Mouse (Mus musculus): ENCODE data around the gene Etnk2. TPM values are rescaled to one million over a fixed set of nuclear protein-coding genes. Genes with fewer than 3 reads are reported as not detected.

Gene Etnk2
- polyA plus RNA-seq, 1 experiment from 2014 or later, result 3.0 TPM

DNA sequence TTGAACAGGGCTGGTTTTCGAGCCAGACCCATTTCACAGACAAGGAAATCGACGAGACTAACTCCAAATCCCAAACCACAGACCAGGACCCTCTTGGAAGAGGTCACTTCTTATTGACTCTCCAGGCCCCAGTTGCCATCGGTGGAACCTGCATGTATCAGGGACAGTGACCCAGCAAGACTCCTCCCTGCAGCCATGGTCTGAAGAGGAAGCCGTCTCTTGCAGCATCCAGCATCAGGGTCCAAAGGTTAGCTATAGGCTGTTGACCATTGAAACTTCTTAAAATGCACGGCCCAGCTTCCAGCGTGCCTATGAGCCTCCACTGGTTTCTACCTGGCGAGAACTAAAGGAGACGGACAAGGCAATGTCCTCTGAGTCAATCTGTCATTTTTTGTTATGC is 46.4 kb downstream of the Etnk2 start:
- Histone ChIP-seq H3K4me2 (replicated peaks) (no peak overlapping the region), H3K9me3 (no peaks in the 10 kb centered on the region), H3K27me3 (no peaks in the 10 kb centered on the region), H3K27ac (no peak overlapping the region), H3K4me3 (no peak overlapping the region), H3K36me3 (no peaks in the 10 kb centered on the region), H3K4me1 (peaks cover 16% of the 10 kb centered on the region), H3K9ac (no peak overlapping the region)
- ATAC-seq (ENCODE audit: insufficient number of reproducible peaks, insufficient read depth, low FRiP score, low TSS enrichment), result no peak
- 53% methylated on average over 9 of the region's 9 CpGs for WGBS

DNA sequence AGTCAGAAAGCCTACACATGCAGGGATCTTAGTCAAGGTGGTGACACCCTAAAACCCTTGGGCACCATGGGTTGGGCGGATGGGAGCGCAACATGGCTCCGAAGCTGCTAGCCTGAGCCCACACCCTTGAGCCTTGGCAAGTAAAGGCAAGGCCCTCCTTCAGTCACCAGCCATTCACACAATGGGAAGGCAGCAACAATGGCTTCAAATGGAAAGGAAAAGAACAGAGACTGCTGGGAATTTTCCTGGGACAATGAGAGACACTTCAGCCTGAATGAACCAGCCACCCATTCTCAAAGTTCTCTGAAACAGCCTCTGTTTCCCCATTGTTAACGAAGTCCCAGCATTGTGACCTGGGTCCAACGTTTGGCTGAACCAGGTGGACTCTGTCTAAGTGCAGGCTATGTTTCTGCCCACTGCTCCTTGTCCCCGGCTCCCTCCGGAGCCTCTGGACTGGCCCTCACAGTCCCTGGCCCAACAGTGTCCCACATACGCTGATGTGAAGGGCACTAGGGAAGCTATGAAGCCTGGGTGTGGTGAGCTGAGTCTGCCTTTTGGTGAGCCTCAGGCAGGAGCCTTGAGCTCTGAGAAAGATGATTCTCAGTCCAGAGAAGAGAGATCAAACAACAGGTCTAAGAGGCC is 48.3 kb downstream of the Etnk2 start:
- Histone ChIP-seq H3K4me1 (peaks cover 19% of the 10 kb centered on the region), H3K27ac (no peak overlapping the region), H3K36me3 (no peaks in the 10 kb centered on the region), H3K4me3 (no peak overlapping the region), H3K4me2 (replicated peaks) (no peak overlapping the region), H3K27me3 (no peaks in the 10 kb centered on the region), H3K9ac (no peak overlapping the region), H3K9me3 (no peaks in the 10 kb centered on the region)
- ATAC-seq (ENCODE audit: insufficient number of reproducible peaks, insufficient read depth, low FRiP score, low TSS enrichment), result no peak
- 83% methylated on average over 8 of the region's 8 CpGs for WGBS

DNA sequence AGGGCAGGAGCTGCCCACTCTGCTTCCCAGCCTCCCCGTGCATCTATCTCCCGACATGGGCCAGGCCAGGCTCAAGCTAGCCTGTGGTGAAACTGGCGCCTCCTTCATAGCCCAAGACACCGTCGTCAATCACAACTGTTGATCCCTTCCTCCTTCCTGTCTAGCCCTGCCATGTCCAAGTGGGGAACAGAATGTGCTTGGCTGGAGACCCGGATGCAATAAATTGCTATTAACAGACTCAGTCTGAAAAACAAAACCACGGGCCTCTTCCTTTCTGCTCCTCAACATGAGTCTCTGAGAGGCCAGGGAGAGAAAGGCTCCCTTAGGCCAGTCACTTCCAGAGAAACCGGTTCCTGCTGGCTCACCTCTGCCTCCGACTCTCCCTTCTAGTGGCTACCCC is 49.6 kb downstream of the Etnk2 start:
- Histone ChIP-seq H3K4me3 (no peak overlapping the region), H3K4me1 (peaks cover 25% of the 10 kb centered on the region), H3K9ac (no peak overlapping the region), H3K9me3 (no peaks in the 10 kb centered on the region), H3K36me3 (no peaks in the 10 kb centered on the region), H3K27ac (no peak overlapping the region), H3K4me2 (replicated peaks) (no peak overlapping the region), H3K27me3 (no peaks in the 10 kb centered on the region)
- no peak for ATAC-seq (ENCODE audit: insufficient number of reproducible peaks, insufficient read depth, low FRiP score, low TSS enrichment)
- WGBS, result 79% methylated on average over 9 of the region's 9 CpGs

DNA sequence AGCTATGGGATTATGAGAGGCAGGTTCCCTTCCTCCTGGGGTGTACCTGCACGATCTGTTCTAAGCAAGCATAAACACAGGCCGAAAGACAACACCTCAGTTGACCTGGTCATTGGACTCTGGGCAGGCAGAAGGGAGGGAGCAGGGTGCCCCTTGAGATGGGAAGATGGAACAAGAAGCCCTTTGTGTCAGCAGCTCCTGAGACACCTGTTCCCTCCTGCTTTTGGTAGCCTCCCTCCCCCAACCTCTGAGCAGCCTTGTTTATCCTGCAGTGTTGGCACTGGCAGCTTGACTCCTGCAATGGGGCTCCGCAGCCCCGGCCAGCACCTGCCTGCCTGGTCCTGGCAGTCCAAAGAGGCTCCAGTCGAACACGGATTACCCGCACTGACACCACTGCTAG is 51.7 kb downstream of the Etnk2 start:
- H3K4me3 ChIP-seq, result no peak overlapping the region
- H3K4me2 ChIP-seq (replicated peaks), result no peak overlapping the region
- H3K9ac ChIP-seq, result no peak overlapping the region
- ATAC-seq (ENCODE audit: insufficient number of reproducible peaks, insufficient read depth, low FRiP score, low TSS enrichment), result no peak
- H3K4me1 ChIP-seq, result peaks cover 19% of the 10 kb centered on the region
- no peaks in the 10 kb centered on the region for H3K27me3 ChIP-seq
- no peaks in the 10 kb centered on the region for H3K9me3 ChIP-seq
- H3K36me3 ChIP-seq, result no peaks in the 10 kb centered on the region
- 41% methylated on average over 7 of the region's 7 CpGs for WGBS
- H3K27ac ChIP-seq, result no peak overlapping the region

DNA sequence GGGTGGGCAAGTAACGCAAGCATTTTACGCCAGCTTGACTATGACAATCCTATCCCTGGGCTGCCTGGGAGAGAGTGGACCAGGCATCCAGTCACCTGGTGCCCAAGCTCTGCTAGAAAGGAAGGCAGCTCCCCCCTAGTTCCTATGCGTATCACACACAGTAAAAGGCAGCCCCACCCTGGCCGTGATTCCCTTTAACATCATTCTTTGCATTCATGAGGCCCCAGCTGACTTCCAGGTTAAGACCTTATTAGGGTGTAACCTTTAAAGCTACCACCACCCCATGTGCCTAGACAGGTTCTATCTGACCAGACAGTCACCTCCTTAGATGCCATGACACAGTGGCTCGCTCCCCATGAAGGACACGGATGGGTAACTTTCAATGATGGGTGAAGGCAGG is 52.1 kb downstream of the Etnk2 start:
- no peak overlapping the region for H3K27ac ChIP-seq
- H3K27me3 ChIP-seq, result no peaks in the 10 kb centered on the region
- no peak overlapping the region for H3K4me3 ChIP-seq
- ATAC-seq (ENCODE audit: insufficient number of reproducible peaks, insufficient read depth, low FRiP score, low TSS enrichment), result no peak
- no peak overlapping the region for H3K9ac ChIP-seq
- 66% methylated on average over 6 of the region's 6 CpGs for WGBS
- no peak overlapping the region for H3K4me2 ChIP-seq (replicated peaks)
- no peaks in the 10 kb centered on the region for H3K9me3 ChIP-seq
- H3K4me1 ChIP-seq, result peaks cover 22% of the 10 kb centered on the region
- no peaks in the 10 kb centered on the region for H3K36me3 ChIP-seq

DNA sequence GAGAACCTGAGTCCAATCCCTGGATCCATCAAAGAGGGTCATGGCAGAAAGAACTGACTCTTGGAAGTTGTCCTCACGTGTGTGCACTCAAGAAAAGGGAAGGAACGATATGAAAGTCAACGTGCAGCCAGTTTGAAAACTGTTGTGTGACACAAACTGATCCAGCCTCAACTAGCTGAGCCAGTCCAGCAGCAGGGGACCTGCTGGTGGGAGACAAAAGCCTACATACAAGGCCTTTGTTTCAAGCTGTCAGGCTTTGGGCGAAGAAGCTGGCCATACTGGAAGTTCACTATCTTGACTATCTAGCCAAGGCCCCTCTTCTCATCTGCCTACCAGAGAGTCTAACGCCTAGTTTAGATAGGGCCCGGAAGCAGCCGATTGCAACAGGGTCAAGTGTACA is 53.1 kb downstream of the Etnk2 start:
- Histone ChIP-seq H3K9ac (no peak overlapping the region), H3K27me3 (no peaks in the 10 kb centered on the region), H3K4me3 (no peak overlapping the region), H3K4me2 (replicated peaks) (no peak overlapping the region), H3K9me3 (no peaks in the 10 kb centered on the region), H3K36me3 (no peaks in the 10 kb centered on the region), H3K4me1 (peaks cover 26% of the 10 kb centered on the region), H3K27ac (no peak overlapping the region)
- 94% methylated on average over 7 of the region's 7 CpGs for WGBS
- ATAC-seq (ENCODE audit: insufficient number of reproducible peaks, insufficient read depth, low FRiP score, low TSS enrichment), result no peak

DNA sequence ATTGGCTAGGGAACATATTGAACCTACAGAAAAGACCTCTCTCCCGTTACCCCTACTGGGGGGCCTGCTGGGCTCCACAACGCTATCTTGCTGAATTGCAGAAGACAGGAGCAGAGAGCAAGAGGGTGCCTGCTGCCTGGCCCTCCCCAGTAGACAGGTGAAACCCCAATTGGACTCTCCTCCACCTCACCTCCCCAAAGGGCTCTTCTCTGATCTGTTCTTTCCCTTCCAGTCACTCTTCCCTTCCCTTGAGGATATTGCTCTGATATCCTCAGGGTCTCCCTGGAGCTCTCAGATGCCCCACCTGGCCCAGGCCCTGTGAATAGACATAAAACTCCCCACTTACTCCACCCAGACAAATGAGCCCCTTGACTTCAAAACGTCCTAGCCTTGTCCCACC is 53.7 kb downstream of the Etnk2 start:
- Histone ChIP-seq H3K27me3 (no peaks in the 10 kb centered on the region), H3K4me2 (replicated peaks) (no peak overlapping the region), H3K9ac (no peak overlapping the region), H3K4me1 (peaks cover 28% of the 10 kb centered on the region), H3K36me3 (no peaks in the 10 kb centered on the region), H3K9me3 (no peaks in the 10 kb centered on the region), H3K4me3 (no peak overlapping the region), H3K27ac (no peak overlapping the region)
- no peak for ATAC-seq (ENCODE audit: insufficient number of reproducible peaks, insufficient read depth, low FRiP score, low TSS enrichment)
- WGBS, result 68% methylated on average over 3 of the region's 3 CpGs

DNA sequence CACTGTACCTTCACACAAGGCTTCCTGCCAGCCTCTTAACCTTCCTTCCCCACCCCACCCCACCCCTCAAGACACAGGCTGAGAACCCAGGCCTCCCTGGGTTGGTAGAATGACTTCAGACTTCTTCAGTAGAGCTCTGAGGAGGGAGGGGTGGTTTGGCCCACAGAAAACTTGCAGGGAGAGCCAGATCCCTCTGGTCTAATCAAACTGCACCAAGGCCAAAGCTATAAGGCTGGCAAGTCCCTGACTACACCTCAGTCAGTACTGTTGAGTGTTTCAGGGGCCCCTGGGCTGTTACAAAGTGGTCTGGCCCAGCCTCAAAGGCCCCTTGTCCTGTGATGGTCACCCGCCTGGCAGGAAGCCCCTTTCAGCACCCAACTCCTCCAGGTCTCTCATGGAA is 54.2 kb downstream of the Etnk2 start:
- H3K9ac ChIP-seq, result no peak overlapping the region
- peaks cover 32% of the 10 kb centered on the region for H3K4me1 ChIP-seq
- H3K27ac ChIP-seq, result no peak overlapping the region; the same call in 1 of the 2 replicates
- H3K27me3 ChIP-seq, result no peaks in the 10 kb centered on the region
- WGBS, result 68% methylated on average over 1 of the region's 1 CpGs
- no peak overlapping the region for H3K4me3 ChIP-seq
- no peaks in the 10 kb centered on the region for H3K36me3 ChIP-seq
- no peak for ATAC-seq (ENCODE audit: insufficient number of reproducible peaks, insufficient read depth, low FRiP score, low TSS enrichment)
- peak overlapping the region; percentile 52; the same call in 1 of the 2 replicates for H3K4me2 ChIP-seq (replicated peaks)
- H3K9me3 ChIP-seq, result no peaks in the 10 kb centered on the region

DNA sequence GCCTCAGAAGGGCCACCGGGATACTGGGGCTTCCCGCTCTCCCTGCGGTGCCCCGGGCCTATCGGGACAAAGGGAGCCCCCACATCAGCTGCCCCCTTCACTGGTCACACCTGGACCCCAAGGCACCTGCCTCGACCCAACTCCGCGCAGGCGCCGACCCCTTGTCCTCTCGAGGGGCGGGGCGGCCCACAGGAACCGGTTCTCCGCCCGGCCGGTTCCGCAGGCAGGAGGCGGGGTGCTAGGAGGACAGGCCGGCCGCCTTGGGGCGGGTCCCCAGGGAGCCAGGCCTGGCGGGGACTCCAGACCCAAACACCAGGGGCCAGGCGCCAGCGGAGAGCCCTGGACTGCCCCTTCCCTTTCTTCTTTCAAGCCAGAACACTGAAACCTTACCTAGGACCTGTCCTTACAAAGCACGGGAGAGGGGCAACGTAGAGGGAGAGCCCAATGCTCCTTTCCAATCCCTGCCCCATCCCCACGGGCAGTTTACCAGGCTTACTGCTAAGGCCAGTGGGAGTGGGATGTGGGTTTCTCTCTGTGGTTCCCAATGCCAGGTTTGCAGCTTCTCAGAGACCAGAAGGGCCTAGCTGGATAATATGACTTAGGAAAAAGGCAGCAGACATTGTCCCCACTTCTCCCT is 54.9 kb downstream of the Etnk2 start:
- no peaks in the 10 kb centered on the region for H3K36me3 ChIP-seq
- peak overlapping the region; percentile 36; the same call in 1 of the 2 replicates for H3K9ac ChIP-seq
- peak overlapping the region; percentile 21 for H3K4me3 ChIP-seq
- no peaks in the 10 kb centered on the region for H3K9me3 ChIP-seq
- no peak for ATAC-seq (ENCODE audit: insufficient number of reproducible peaks, insufficient read depth, low FRiP score, low TSS enrichment)
- H3K27ac ChIP-seq, result peak overlapping the region; percentile 19
- peaks cover 34% of the 10 kb centered on the region for H3K4me1 ChIP-seq
- 6% methylated on average over 28 of the region's 28 CpGs for WGBS
- H3K27me3 ChIP-seq, result no peaks in the 10 kb centered on the region; the same call in 1 of the 2 replicates
- peak overlapping the region; percentile 52 for H3K4me2 ChIP-seq (replicated peaks)

DNA sequence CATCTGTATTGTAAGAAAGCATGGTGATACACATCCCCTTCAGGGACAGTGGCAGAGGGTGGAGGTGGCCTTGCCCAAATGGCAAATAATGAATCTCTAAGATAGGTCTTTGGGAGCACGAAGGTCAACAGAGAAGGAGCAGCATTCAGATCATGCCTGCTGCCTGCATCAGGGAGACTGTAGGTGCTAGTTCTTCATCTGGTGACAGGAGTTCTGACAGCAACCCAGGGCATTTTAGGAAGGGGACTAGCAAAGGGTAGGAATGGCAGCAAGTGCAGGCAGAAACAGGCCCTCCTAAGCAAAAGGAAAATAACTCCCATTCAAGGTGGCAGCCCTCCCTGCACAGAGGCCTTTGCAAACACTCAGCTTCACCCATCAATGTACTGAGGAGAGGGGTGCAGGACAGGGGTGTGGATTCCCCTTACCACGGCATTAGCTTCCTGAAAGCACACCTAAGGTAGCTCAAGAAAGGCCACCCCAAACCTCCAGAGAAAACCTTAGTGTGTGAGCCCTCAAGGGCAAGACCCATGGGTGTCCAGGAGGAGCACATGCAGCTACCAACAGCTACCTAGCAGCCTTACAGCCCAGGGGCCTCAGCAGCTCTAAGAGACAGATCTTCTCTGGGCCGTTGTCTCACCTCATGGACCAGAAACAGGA is 55.9 kb downstream of the Etnk2 start:
- no peak for ATAC-seq (ENCODE audit: insufficient number of reproducible peaks, insufficient read depth, low FRiP score, low TSS enrichment)
- H3K27me3 ChIP-seq, result no peaks in the 10 kb centered on the region; the same call in 1 of the 2 replicates
- 83% methylated on average over 3 of the region's 3 CpGs for WGBS
- H3K27ac ChIP-seq, result no peak overlapping the region; the same call in 1 of the 2 replicates
- no peak overlapping the region for H3K9ac ChIP-seq
- no peaks in the 10 kb centered on the region for H3K36me3 ChIP-seq
- peaks cover 34% of the 10 kb centered on the region for H3K4me1 ChIP-seq
- no peak overlapping the region for H3K4me3 ChIP-seq
- H3K9me3 ChIP-seq, result no peaks in the 10 kb centered on the region
- no peak overlapping the region for H3K4me2 ChIP-seq (replicated peaks)

DNA sequence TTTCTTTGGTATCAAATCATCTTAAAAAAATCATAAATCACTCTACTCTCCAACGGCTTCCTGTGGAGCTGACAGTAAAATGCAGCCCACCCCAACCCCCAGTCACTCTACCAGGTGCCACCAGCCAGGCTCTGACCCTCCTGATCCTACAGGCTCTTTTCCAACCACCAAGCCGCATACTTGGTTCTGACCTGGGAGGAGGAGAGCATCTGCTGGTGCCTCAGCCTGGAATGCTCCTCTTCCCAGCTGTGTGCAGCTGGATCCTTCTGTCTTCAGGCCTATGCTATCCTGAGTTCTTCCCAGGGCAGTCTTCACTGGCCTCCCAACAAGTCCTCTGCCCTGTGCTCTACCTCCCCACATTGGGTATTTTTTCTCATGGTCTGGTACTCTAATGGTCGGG is 57.1 kb downstream of the Etnk2 start:
- Histone ChIP-seq H3K9ac (no peak overlapping the region), H3K4me1 (peaks cover 30% of the 10 kb centered on the region), H3K36me3 (no peaks in the 10 kb centered on the region), H3K4me2 (replicated peaks) (no peak overlapping the region), H3K9me3 (no peaks in the 10 kb centered on the region), H3K4me3 (no peak overlapping the region), H3K27ac (no peak overlapping the region), H3K27me3 (no peaks in the 10 kb centered on the region; the same call in 1 of the 2 replicates)
- no peak for ATAC-seq (ENCODE audit: insufficient number of reproducible peaks, insufficient read depth, low FRiP score, low TSS enrichment)
- WGBS, result 43% methylated on average over 3 of the region's 3 CpGs

DNA sequence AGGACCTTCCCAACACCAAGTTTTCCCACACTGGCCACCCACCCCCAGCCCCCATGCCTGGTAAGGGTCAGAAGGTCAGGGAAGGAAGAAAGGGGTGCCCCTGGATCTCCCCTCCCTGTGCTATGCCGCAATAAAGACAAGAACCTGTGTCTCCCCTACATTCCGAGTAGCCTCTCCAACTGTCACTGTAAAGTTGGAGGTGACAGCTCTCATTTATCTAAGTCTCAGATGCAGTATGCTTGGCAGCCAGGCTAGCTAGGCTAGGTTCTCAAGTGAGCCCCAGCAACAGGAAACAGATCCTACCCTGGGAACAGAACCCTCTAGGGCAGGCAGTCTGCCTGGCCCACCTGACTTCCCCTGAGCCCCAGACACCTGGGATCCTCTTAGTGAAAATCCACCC is 57.7 kb downstream of the Etnk2 start:
- Histone ChIP-seq H3K27ac (no peak overlapping the region), H3K9ac (no peak overlapping the region), H3K27me3 (no peaks in the 10 kb centered on the region; the same call in 1 of the 2 replicates), H3K4me1 (peaks cover 30% of the 10 kb centered on the region), H3K9me3 (no peaks in the 10 kb centered on the region), H3K36me3 (no peaks in the 10 kb centered on the region), H3K4me3 (no peak overlapping the region), H3K4me2 (replicated peaks) (no peak overlapping the region)
- WGBS, result 55% methylated on average over 2 of the region's 2 CpGs
- ATAC-seq (ENCODE audit: insufficient number of reproducible peaks, insufficient read depth, low FRiP score, low TSS enrichment), result no peak

Data from embryonic facial prominence, embryonic 12.5 days (tissue).